Mouse (Mus musculus) midbrain, embryonic 12.5 days (tissue): ENCODE results near the gene Tagap1. TPM values are rescaled to one million over a fixed set of nuclear protein-coding genes. Genes with fewer than 3 reads are reported as not detected.
"Not testable (repeated sequence)": the region's sequence is repeated elsewhere in the genome, so short reads cannot be mapped to it uniquely, and the experiment has no call there.

Experiments
- ATAC-seq: fragments of 200-750 bp; cut with Nextera tagmentation; 2 replicates; pipeline ENCODE4 v1.8.0; 2017; ENCODE audit warnings: low read depth, moderate TSS enrichment, moderate library complexity; ENCODE audit not compliant: low FRiP score
- H3K27ac ChIP-seq: fragments of 300-500 bp; sonication (generic); replicated peaks from 2 replicates; pipeline ENCODE4 v1.5.1; 2016; ENCODE audit warnings: mild to moderate bottlenecking
- H3K27me3 ChIP-seq: fragments of 300-500 bp; sonication (generic); 2 replicates; pipeline ENCODE4 v1.6.1; 2016; ENCODE audit warnings: mild to moderate bottlenecking
- H3K36me3 ChIP-seq: fragments of 300-500 bp; sonication (generic); 2 replicates; pipeline ENCODE4 v1.6.1; 2016
- H3K4me1 ChIP-seq: fragments of 300-500 bp; sonication (generic); 2 replicates; pipeline ENCODE4 v1.6.1; 2016
- H3K4me2 ChIP-seq: fragments of 300-500 bp; sonication (generic); replicated peaks from 2 replicates; pipeline ENCODE4 v1.6.1; 2016; ENCODE audit warnings: mild to moderate bottlenecking, moderate library complexity
- H3K4me3 ChIP-seq: fragments of 300-500 bp; sonication (generic); 2 replicates; pipeline ENCODE4 v1.5.1; 2016; ENCODE audit warnings: mild to moderate bottlenecking
- H3K9ac ChIP-seq: fragments of 300-500 bp; sonication (generic); replicated peaks from 2 replicates; pipeline ENCODE4 v1.6.1; 2016; ENCODE audit warnings: mild to moderate bottlenecking, moderate library complexity
- H3K9me3 ChIP-seq: fragments of 300-500 bp; sonication (generic); 2 replicates; pipeline ENCODE4 v1.6.1; 2016; ENCODE audit warnings: mild to moderate bottlenecking
- WGBS: fragments of 180-500 bp; shearing (Covaris S2); methylation state at CpG from one replicate; pipeline ENCODE4 v1.1.7; 2016; 5-methylcytosine and 5-hydroxymethylcytosine counted together
- polyA plus RNA-seq: library from polyadenylated mRNA; unstranded; fragments of >200 nt; fragmentation: Nextera tagmentation; extraction: Ambion mirVana; gene quantifications from 2 replicates; pipeline ENCODE4 v1.2.1, GENCODE M21; 2016

Gene Tagap1
- polyA plus RNA-seq, result 56.6 and 57.3 TPM in 2 replicates

GRCm38 (mm10) chr17:6960776-6961175 is at the start of gene Tagap1:
TSS of gene Tagap1 (minus strand) at chr17:6961156.
- not testable (repeated sequence) for H3K27me3 ChIP-seq, H3K9me3 ChIP-seq, H3K36me3 ChIP-seq, H3K4me1 ChIP-seq, ATAC-seq
- Histone ChIP-seq H3K9ac (peak within 1 kb of the TSS; percentile 55; the same call in 1 of the 2 replicates), H3K4me3 (peak within 1 kb of the TSS; percentile 57), H3K27ac (peak within 1 kb of the TSS; percentile 65; the same call in 1 of the 2 replicates), H3K4me2 (peak within 1 kb of the TSS; percentile 50)
- WGBS, result 0% methylated on average over 22 of the region's 51 CpGs

GRCm38 (mm10) chr17:7009901-7010300 is 48.9 kb upstream of the Tagap1 start:
- 81% methylated on average over 4 of the region's 9 CpGs for WGBS
- not testable (repeated sequence) for H3K27ac ChIP-seq

GRCm38 (mm10) chr17:7009440-7009839 is 48.5 kb upstream of the Tagap1 start:
- not testable (repeated sequence) for H3K4me3 ChIP-seq, H3K36me3 ChIP-seq, H3K9ac ChIP-seq, H3K9me3 ChIP-seq, H3K27ac ChIP-seq, H3K4me2 ChIP-seq, ATAC-seq, H3K27me3 ChIP-seq, H3K4me1 ChIP-seq
- no CpG with 5 or more reads among the region's 7 CpGs for WGBS

More at GRCm38 (mm10) chr17:7009901-7010300, 48.9 kb upstream of the Tagap1 start:
- not testable (repeated sequence) for H3K9ac ChIP-seq, H3K27me3 ChIP-seq, H3K4me1 ChIP-seq, H3K4me2 ChIP-seq, H3K36me3 ChIP-seq, H3K9me3 ChIP-seq, ATAC-seq, H3K4me3 ChIP-seq

GRCm38 (mm10) chr17:7008885-7009284 is 47.9 kb upstream of the Tagap1 start:
- not testable (repeated sequence) for H3K36me3 ChIP-seq, H3K4me3 ChIP-seq, H3K27me3 ChIP-seq, H3K9me3 ChIP-seq, H3K9ac ChIP-seq, H3K27ac ChIP-seq, H3K4me2 ChIP-seq, ATAC-seq, H3K4me1 ChIP-seq

DNA sequence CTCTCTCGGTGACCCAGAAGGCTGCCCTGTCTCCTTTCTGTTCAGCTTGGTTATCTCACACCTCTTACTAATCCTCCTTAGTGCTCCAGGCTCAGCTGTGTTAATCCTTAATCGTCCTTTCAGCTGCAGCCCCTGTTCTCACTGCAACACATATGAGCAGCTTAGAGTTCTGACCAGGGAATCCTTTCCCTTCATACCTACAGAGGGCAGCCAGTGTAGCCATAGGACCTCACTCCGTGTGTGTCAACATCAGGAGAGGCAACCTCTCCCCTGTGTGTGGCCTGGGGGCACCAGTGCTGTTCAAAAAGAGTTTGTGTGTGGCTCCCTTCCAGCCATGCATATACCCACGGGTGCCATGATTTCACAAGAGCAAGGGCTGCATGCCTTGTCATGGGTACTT is 44.7 kb upstream of the Tagap1 start:
- H3K9ac ChIP-seq, H3K27me3 ChIP-seq, H3K9me3 ChIP-seq, H3K36me3 ChIP-seq, ATAC-seq, H3K4me2 ChIP-seq, H3K4me1 ChIP-seq, H3K4me3 ChIP-seq, H3K27ac ChIP-seq: not testable (repeated sequence)
- 7% methylated on average over 3 of the region's 4 CpGs for WGBS

GRCm38 (mm10) chr17:7003392-7003791 is 42.4 kb upstream of the Tagap1 start:
- ATAC-seq, H3K27me3 ChIP-seq, H3K9ac ChIP-seq, H3K4me1 ChIP-seq, H3K4me2 ChIP-seq, H3K36me3 ChIP-seq, H3K4me3 ChIP-seq, H3K27ac ChIP-seq, H3K9me3 ChIP-seq: not testable (repeated sequence)
- no CpG with 5 or more reads among the region's 3 CpGs for WGBS

- H3K36me3 ChIP-seq, H3K9ac ChIP-seq, H3K4me3 ChIP-seq, H3K27ac ChIP-seq, H3K4me2 ChIP-seq, H3K27me3 ChIP-seq, H3K9me3 ChIP-seq, ATAC-seq, H3K4me1 ChIP-seq: not testable (repeated sequence)
- 93% methylated on average over 9 of the region's 12 CpGs for WGBS
Observed at GRCm38 (mm10) chr17:7001790-7002585, 41.0 kb upstream of the Tagap1 start.

- not testable (repeated sequence) for H3K9me3 ChIP-seq, H3K36me3 ChIP-seq, H3K4me3 ChIP-seq, H3K9ac ChIP-seq, H3K4me1 ChIP-seq, H3K27ac ChIP-seq, H3K4me2 ChIP-seq, ATAC-seq, H3K27me3 ChIP-seq
- WGBS, result 71% methylated on average over 1 of the region's 7 CpGs
Observed at GRCm38 (mm10) chr17:6997778-6998490, 37.0 kb upstream of the Tagap1 start.

- H3K9ac ChIP-seq, H3K27me3 ChIP-seq, H3K27ac ChIP-seq, H3K4me1 ChIP-seq, H3K9me3 ChIP-seq, H3K4me3 ChIP-seq, ATAC-seq, H3K36me3 ChIP-seq, H3K4me2 ChIP-seq: not testable (repeated sequence)
- 84% methylated on average over 8 of the region's 8 CpGs for WGBS
Observed at GRCm38 (mm10) chr17:6996826-6997225, 35.9 kb upstream of the Tagap1 start.

DNA sequence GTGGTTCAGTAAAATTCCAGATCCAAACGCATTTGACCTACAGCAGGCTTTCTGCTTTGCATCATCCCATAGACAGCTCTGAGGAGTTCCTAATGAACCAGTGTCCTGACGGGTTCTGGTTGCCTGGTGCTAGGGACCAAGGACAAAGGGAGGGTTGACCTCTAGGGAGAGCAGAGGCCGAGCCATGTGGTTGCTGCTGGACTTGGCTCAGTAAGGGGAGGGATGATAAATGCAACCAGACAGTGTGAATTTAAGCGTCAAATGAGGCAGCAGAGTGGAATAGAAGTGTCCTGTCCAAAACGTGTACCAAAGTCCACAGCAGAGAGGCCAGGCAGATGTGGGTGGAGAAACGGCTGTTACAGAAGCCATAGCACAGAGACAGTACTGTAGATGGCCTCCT is 34.5 kb upstream of the Tagap1 start:
- H3K4me2 ChIP-seq, H3K27ac ChIP-seq, H3K9me3 ChIP-seq, H3K4me3 ChIP-seq, H3K36me3 ChIP-seq, H3K9ac ChIP-seq, ATAC-seq, H3K4me1 ChIP-seq, H3K27me3 ChIP-seq: not testable (repeated sequence)
- no CpG with 5 or more reads among the region's 6 CpGs for WGBS

DNA sequence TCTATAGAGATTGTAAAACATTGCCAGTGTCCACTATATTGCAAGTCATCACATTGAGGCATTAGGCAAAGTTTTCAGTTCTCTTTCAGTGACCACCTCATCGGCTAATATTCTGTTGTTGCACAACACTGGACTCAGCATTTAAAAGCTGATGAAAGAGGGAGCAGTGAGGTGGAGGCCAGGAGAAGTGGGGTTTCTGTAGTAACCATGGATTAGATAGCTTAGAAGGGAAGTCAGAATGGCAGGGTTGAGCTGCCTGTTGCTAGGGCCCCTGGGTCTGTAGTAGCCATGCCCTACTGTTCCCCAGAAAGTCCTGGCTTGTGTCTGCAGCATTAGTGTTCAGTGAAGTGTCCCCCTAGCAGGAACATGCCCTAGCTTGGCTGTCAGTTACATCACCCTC is 25.2 kb upstream of the Tagap1 start:
- H3K36me3 ChIP-seq, H3K27ac ChIP-seq, ATAC-seq, H3K9me3 ChIP-seq, H3K9ac ChIP-seq, H3K27me3 ChIP-seq, H3K4me2 ChIP-seq, H3K4me1 ChIP-seq, H3K4me3 ChIP-seq: not testable (repeated sequence)
- WGBS, result 97% methylated on average over 1 of the region's 1 CpGs

GRCm38 (mm10) chr17:6980144-6980543 is 19.2 kb upstream of the Tagap1 start:
- not testable (repeated sequence) for ATAC-seq, H3K9ac ChIP-seq
- WGBS, result 88% methylated on average over 5 of the region's 8 CpGs

More at GRCm38 (mm10) chr17:6980144-6980543, 19.2 kb upstream of the Tagap1 start:
- H3K4me1 ChIP-seq, H3K4me2 ChIP-seq, H3K9me3 ChIP-seq, H3K36me3 ChIP-seq, H3K27ac ChIP-seq, H3K27me3 ChIP-seq, H3K4me3 ChIP-seq: not testable (repeated sequence)
